Mouse (Mus musculus): ENCODE results near the gene Abca8b. TPM values are rescaled to one million over a fixed set of nuclear protein-coding genes. Genes with fewer than 3 reads are reported as not detected.

Gene Abca8b
- 0.45 and 0.79 TPM in 2 replicates for polyA plus RNA-seq (2015; fragmentation: Nextera tagmentation; extraction: Ambion mirVana)

GRCm38 (mm10) chr11:109995624-109996023 is at the start of gene Abca8b:
TSS of gene Abca8b (minus strand) at chr11:109995845.
- under 1% methylated on average over 15 of the region's 15 CpGs for WGBS
- Histone ChIP-seq H3K4me3 (ENCODE audit: low read length) (peak within 1 kb of the TSS; percentile 50), H3K4me2 (ENCODE audit: low read depth, low read length) (peak within 1 kb of the TSS; percentile 81), H3K27ac (ENCODE audit: low read length) (no peak within 1 kb of the TSS), H3K9me3 (ENCODE audit: control insufficient read depth, low read length) (no peaks in the 10 kb centered on the region), H3K4me1 (replicated peaks; ENCODE audit: control insufficient read depth, insufficient read depth, low read length) (peaks cover 5% of the 10 kb centered on the region), H3K36me3 (ENCODE audit: control insufficient read depth, insufficient read depth, low read length) (no peaks in the 10 kb centered on the region), H3K27me3 (ENCODE audit: control insufficient read depth, insufficient read depth, low read depth, low read length) (no peaks in the 10 kb centered on the region), H3K9ac (ENCODE audit: low read length) (peak within 1 kb of the TSS; percentile 53)
- peak; percentile 94 for ATAC-seq (ENCODE audit: low read depth)

- 95% methylated on average over 2 of the region's 2 CpGs for WGBS
- no peaks in the 10 kb centered on the region for H3K36me3 ChIP-seq (ENCODE audit: control insufficient read depth, insufficient read depth, low read length)
- no peak for ATAC-seq (ENCODE audit: low read depth)
- H3K4me3 ChIP-seq (ENCODE audit: low read length): no peak overlapping the region
- H3K9me3 ChIP-seq (ENCODE audit: control insufficient read depth, low read length): no peaks in the 10 kb centered on the region
- H3K9ac ChIP-seq (ENCODE audit: low read length): no peak overlapping the region
- H3K27me3 ChIP-seq (ENCODE audit: control insufficient read depth, insufficient read depth, low read depth, low read length): no peaks in the 10 kb centered on the region
- H3K4me1 ChIP-seq (replicated peaks; ENCODE audit: control insufficient read depth, insufficient read depth, low read length): no peaks in the 10 kb centered on the region
- no peak overlapping the region for H3K4me2 ChIP-seq (ENCODE audit: low read depth, low read length)
- H3K27ac ChIP-seq (ENCODE audit: low read length): no peak overlapping the region
These were observed 42.1 kb upstream of the Abca8b start for GRCm38 (mm10) chr11:110037795-110038194.

DNA sequence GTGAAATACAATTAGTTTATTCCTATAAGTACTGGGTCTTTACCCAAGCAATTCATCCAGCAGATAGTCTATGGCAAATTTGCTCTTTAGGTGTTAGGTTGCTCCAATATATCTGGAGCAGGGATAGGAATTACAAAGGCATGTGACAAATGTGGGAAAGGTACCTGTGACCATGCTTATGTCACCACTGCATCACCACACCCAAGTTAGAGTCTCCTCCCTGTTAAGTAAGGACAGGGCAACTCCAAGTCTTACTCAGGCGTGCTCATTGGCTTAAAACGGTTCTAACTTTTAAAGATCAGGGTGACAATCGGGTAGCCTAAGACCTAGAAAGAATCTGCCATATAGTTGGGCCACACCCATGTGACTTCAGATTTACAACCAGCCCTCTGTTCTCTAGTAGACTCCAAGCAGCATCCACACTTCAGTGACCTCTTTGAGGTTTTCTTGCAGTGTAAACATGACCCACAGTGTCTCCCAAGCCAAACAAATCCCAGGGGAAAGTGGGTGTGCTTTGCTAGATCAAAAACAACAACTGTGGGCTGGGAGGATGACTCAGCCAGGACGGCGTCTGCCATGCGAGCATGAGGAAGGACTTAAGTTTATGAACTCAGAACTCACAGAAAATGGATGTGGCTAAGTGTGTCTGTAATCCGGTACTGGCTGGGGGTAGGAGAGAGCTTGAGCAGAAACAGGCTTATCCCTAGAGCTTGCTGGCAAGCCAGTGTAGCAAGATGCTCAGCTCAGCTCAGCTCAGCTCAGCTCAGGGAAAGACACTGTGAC is 33.5 kb upstream of the Abca8b start:
- Histone ChIP-seq H3K4me3 (ENCODE audit: low read length) (no peak overlapping the region), H3K9ac (ENCODE audit: low read length) (no peak overlapping the region), H3K9me3 (ENCODE audit: control insufficient read depth, low read length) (no peaks in the 10 kb centered on the region), H3K27ac (ENCODE audit: low read length) (no peak overlapping the region), H3K36me3 (ENCODE audit: control insufficient read depth, insufficient read depth, low read length) (no peaks in the 10 kb centered on the region), H3K4me2 (ENCODE audit: low read depth, low read length) (no peak overlapping the region), H3K27me3 (ENCODE audit: control insufficient read depth, insufficient read depth, low read depth, low read length) (no peaks in the 10 kb centered on the region), H3K4me1 (replicated peaks; ENCODE audit: control insufficient read depth, insufficient read depth, low read length) (no peaks in the 10 kb centered on the region)
- ATAC-seq (ENCODE audit: low read depth): peak; percentile 43; the same call in 1 of the 2 replicates
- 35% methylated on average over 7 of the region's 7 CpGs for WGBS

DNA sequence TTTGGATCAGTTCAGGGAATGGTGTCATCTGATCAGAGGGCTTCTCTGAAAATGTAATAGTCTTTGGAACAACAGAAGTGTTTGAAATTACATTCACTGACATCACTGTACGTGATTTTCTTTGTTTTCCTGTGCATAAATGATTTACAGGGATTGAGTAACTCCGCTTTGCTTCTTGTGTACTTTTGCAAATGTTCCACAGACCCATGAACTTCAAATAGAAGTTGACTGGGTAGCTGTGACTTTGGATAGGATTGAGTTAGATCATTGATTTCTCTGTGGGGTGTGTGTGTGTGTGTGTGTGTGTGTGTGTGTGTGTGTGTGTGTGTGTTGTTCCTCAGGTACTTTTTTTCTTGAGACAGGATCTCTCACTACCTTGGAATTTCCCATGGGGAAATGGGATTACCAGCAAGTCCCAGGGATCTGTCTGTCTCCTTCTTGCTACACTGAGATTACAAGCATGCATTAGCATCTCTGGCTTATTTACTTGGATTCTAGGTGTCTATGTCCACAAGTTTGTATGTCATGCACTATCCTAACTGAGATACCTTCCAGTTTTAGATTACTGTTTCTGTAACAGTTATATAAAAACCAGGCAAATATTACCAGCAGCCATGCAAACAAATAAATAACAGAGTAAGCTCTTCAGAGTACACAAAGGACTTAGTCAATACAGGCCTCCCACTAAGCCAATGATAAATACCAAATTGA is 15.3 kb upstream of the Abca8b start:
- H3K36me3 ChIP-seq (ENCODE audit: control insufficient read depth, insufficient read depth, low read length): no peaks in the 10 kb centered on the region
- no peak overlapping the region for H3K9ac ChIP-seq (ENCODE audit: low read length)
- WGBS: 63% methylated on average over 2 of the region's 2 CpGs
- H3K4me3 ChIP-seq (ENCODE audit: low read length): no peak overlapping the region
- H3K4me1 ChIP-seq (replicated peaks; ENCODE audit: control insufficient read depth, insufficient read depth, low read length): no peaks in the 10 kb centered on the region
- H3K27me3 ChIP-seq (ENCODE audit: control insufficient read depth, insufficient read depth, low read depth, low read length): no peaks in the 10 kb centered on the region
- H3K9me3 ChIP-seq (ENCODE audit: control insufficient read depth, low read length): no peaks in the 10 kb centered on the region
- no peak overlapping the region for H3K27ac ChIP-seq (ENCODE audit: low read length)
- no peak overlapping the region for H3K4me2 ChIP-seq (ENCODE audit: low read depth, low read length)
- ATAC-seq (ENCODE audit: low read depth): no peak

DNA sequence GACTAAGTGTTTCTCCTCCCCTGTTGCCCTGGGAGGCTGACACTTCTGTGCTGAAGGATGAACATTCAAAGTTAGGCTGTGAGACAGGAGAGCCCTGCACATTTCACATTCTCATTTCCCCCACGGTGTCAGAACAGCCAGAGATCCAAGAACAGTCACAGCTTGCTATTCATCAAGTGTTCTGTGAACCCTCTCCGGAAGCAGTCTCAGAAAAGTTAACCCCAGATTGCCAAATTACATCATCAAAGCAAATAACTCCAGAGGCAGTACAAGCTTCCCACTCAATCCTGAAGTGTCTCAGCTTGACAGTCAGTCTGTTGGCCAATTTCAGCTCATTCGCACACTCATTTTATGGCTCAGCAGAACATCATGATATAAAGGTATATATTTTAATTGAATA is 632 bp downstream of the Abca8b start:
- H3K27ac ChIP-seq (ENCODE audit: low read length): no peak overlapping the region
- 0% methylated on average over 3 of the region's 3 CpGs for WGBS
- no peaks in the 10 kb centered on the region for H3K9me3 ChIP-seq (ENCODE audit: control insufficient read depth, low read length)
- H3K27me3 ChIP-seq (ENCODE audit: control insufficient read depth, insufficient read depth, low read depth, low read length): no peaks in the 10 kb centered on the region
- H3K36me3 ChIP-seq (ENCODE audit: control insufficient read depth, insufficient read depth, low read length): no peaks in the 10 kb centered on the region
- ATAC-seq (ENCODE audit: low read depth): peak; percentile 78
- peak overlapping the region; percentile 50 for H3K4me3 ChIP-seq (ENCODE audit: low read length)
- H3K4me1 ChIP-seq (replicated peaks; ENCODE audit: control insufficient read depth, insufficient read depth, low read length): peaks cover 5% of the 10 kb centered on the region
- no peak overlapping the region for H3K9ac ChIP-seq (ENCODE audit: low read length)
- H3K4me2 ChIP-seq (ENCODE audit: low read depth, low read length): peak overlapping the region; percentile 81

DNA sequence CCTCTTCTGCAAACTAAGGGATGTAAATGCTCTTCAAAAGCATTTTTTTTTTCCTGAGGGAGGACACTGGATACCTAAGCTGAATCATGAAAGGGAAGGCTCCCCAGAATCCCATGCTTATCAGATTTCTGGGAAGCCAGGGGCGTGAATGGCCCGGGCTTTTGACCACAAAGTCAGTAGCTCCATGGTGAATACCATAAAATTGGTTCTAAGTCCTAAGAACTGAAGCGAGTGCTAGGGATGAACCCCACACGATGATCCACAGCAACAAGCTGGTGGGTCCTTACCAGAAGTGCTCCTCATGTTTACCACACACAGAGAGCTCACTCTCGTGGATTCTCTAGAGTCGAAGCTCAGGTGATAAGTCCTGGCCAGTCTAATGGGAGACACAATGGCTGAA is 1.6 kb downstream of the Abca8b start:
- Histone ChIP-seq H3K9me3 (ENCODE audit: control insufficient read depth, low read length) (no peaks in the 10 kb centered on the region), H3K4me1 (replicated peaks; ENCODE audit: control insufficient read depth, insufficient read depth, low read length) (peaks cover 5% of the 10 kb centered on the region), H3K9ac (ENCODE audit: low read length) (no peak overlapping the region), H3K4me2 (ENCODE audit: low read depth, low read length) (no peak overlapping the region), H3K36me3 (ENCODE audit: control insufficient read depth, insufficient read depth, low read length) (no peaks in the 10 kb centered on the region), H3K27ac (ENCODE audit: low read length) (no peak overlapping the region), H3K4me3 (ENCODE audit: low read length) (no peak overlapping the region), H3K27me3 (ENCODE audit: control insufficient read depth, insufficient read depth, low read depth, low read length) (no peaks in the 10 kb centered on the region)
- ATAC-seq (ENCODE audit: low read depth): no peak
- 33% methylated on average over 6 of the region's 6 CpGs for WGBS

DNA sequence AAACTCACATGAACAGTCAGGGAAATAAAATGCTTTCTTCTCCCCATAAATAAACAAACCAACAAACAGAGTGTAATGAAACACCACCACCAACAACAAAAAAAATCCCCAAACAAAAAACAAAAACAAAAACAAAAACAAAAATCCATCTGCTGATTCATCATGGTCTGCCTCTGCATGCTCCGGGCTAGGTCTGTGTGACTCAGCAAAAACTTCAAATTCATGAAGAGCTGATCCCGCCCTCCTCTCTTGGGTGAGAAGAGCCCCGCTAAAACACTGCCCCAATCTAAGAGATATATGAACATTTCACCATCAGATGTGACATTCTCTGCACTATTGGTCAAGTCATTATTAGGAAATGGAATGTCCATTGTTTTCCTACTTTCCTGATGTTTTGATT is 4.4 kb downstream of the Abca8b start:
- no peak overlapping the region for H3K9ac ChIP-seq (ENCODE audit: low read length)
- H3K4me3 ChIP-seq (ENCODE audit: low read length): no peak overlapping the region
- ATAC-seq (ENCODE audit: low read depth): no peak
- H3K4me1 ChIP-seq (replicated peaks; ENCODE audit: control insufficient read depth, insufficient read depth, low read length): peaks cover 5% of the 10 kb centered on the region
- H3K4me2 ChIP-seq (ENCODE audit: low read depth, low read length): no peak overlapping the region
- no peaks in the 10 kb centered on the region for H3K27me3 ChIP-seq (ENCODE audit: control insufficient read depth, insufficient read depth, low read depth, low read length)
- H3K36me3 ChIP-seq (ENCODE audit: control insufficient read depth, insufficient read depth, low read length): no peaks in the 10 kb centered on the region
- no peak overlapping the region for H3K27ac ChIP-seq (ENCODE audit: low read length)
- WGBS: 64% methylated on average over 3 of the region's 3 CpGs
- H3K9me3 ChIP-seq (ENCODE audit: control insufficient read depth, low read length): no peaks in the 10 kb centered on the region

DNA sequence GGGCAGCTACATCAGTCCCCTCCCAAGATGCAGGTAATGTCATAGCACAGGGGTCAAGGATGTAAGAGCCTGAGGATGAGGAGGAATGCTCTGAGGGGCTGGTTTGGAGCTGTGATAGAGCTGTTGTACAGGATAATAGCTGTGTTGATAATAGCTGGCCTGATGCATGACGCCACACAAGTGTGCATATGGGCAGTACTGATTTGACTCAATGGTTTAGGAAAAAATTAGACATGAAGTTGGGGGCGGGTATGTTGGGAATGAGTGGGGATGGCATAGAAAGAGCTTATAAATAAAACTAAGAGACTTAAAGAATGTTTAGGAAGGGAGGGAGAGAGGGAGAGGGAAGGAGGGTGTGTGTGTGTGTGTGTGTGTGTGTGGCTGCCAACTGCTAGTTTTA is 5.4 kb downstream of the Abca8b start:
- H3K36me3 ChIP-seq (ENCODE audit: control insufficient read depth, insufficient read depth, low read length): no peaks in the 10 kb centered on the region
- ATAC-seq (ENCODE audit: low read depth): no peak
- no peaks in the 10 kb centered on the region for H3K27me3 ChIP-seq (ENCODE audit: control insufficient read depth, insufficient read depth, low read depth, low read length)
- H3K9me3 ChIP-seq (ENCODE audit: control insufficient read depth, low read length): no peaks in the 10 kb centered on the region
- no peak overlapping the region for H3K9ac ChIP-seq (ENCODE audit: low read length)
- WGBS: 91% methylated on average over 2 of the region's 2 CpGs
- H3K27ac ChIP-seq (ENCODE audit: low read length): no peak overlapping the region
- peaks cover 5% of the 10 kb centered on the region for H3K4me1 ChIP-seq (replicated peaks; ENCODE audit: control insufficient read depth, insufficient read depth, low read length)
- H3K4me2 ChIP-seq (ENCODE audit: low read depth, low read length): no peak overlapping the region
- no peak overlapping the region for H3K4me3 ChIP-seq (ENCODE audit: low read length)

- whole genome bisulfite sequencing: 42% methylated on average over 1 of the region's 1 CpGs
- H3K9me3 ChIP-seq (ENCODE audit: control insufficient read depth, low read length): no peaks in the 10 kb centered on the region
These were observed 7.5 kb downstream of the Abca8b start for GRCm38 (mm10) chr11:109988164-109988563.

More at GRCm38 (mm10) chr11:109988164-109988563, 7.5 kb downstream of the Abca8b start:
- Histone ChIP-seq H3K4me3 (ENCODE audit: low read length) (no peak overlapping the region), H3K27ac (ENCODE audit: low read length) (no peak overlapping the region), H3K27me3 (ENCODE audit: control insufficient read depth, insufficient read depth, low read depth, low read length) (no peaks in the 10 kb centered on the region), H3K9ac (ENCODE audit: low read length) (no peak overlapping the region), H3K4me1 (replicated peaks; ENCODE audit: control insufficient read depth, insufficient read depth, low read length) (no peaks in the 10 kb centered on the region), H3K36me3 (ENCODE audit: control insufficient read depth, insufficient read depth, low read length) (no peaks in the 10 kb centered on the region), H3K4me2 (ENCODE audit: low read depth, low read length) (no peak overlapping the region)
- ATAC-seq (ENCODE audit: low read depth): no peak

Measured in lung, embryonic 16.5 days (tissue).